Mouse (Mus musculus): ENCODE results near the gene Prss8. TPM values are rescaled to one million over a fixed set of nuclear protein-coding genes. Genes with fewer than 3 reads are reported as not detected.

Gene Prss8
- polyA plus RNA-seq, 1 experiment: not detected

GRCm38 (mm10) chr7:127888821-127889220 is 41.1 kb downstream of the Prss8 start:
- Histone ChIP-seq H3K4me3 (ENCODE audit: insufficient read depth, low read depth, low read length) (no peak overlapping the region), H3K27ac (ENCODE audit: insufficient read depth, low read depth, low read length) (no peak overlapping the region), H3K4me1 (ENCODE audit: control insufficient read depth, insufficient read depth, low read length) (peaks cover 13% of the 10 kb centered on the region)
- TF ChIP-seq POLR2A (IDR thresholded peaks at IDR 0.05; ENCODE audit: insufficient read depth, low read depth, low read length) (no peak), CTCF (IDR thresholded peaks at IDR 0.05; ENCODE audit: insufficient read depth, low read depth, low read length) (no peak)
- WGBS: 65% methylated on average over 3 of the region's 3 CpGs

GRCm38 (mm10) chr7:127887781-127888180 is 42.1 kb downstream of the Prss8 start:
- no peak for TF ChIP-seq POLR2A (IDR thresholded peaks at IDR 0.05; ENCODE audit: insufficient read depth, low read depth, low read length)
- TF ChIP-seq CTCF (IDR thresholded peaks at IDR 0.05; ENCODE audit: insufficient read depth, low read depth, low read length): no peak
- Histone ChIP-seq H3K27ac (ENCODE audit: insufficient read depth, low read depth, low read length) (no peak overlapping the region), H3K4me3 (ENCODE audit: insufficient read depth, low read depth, low read length) (no peak overlapping the region), H3K4me1 (ENCODE audit: control insufficient read depth, insufficient read depth, low read length) (peaks cover 22% of the 10 kb centered on the region)
- 77% methylated on average over 3 of the region's 3 CpGs for WGBS

GRCm38 (mm10) chr7:127887191-127887590 is 42.7 kb downstream of the Prss8 start:
- Histone ChIP-seq H3K27ac (ENCODE audit: insufficient read depth, low read depth, low read length) (no peak overlapping the region), H3K4me3 (ENCODE audit: insufficient read depth, low read depth, low read length) (no peak overlapping the region), H3K4me1 (ENCODE audit: control insufficient read depth, insufficient read depth, low read length) (peaks cover 22% of the 10 kb centered on the region)
- no peak for TF ChIP-seq POLR2A (IDR thresholded peaks at IDR 0.05; ENCODE audit: insufficient read depth, low read depth, low read length)
- TF ChIP-seq CTCF (IDR thresholded peaks at IDR 0.05; ENCODE audit: insufficient read depth, low read depth, low read length): no peak
- 81% methylated on average over 8 of the region's 8 CpGs for WGBS

GRCm38 (mm10) chr7:127886551-127886950 is 43.4 kb downstream of the Prss8 start:
- TF ChIP-seq CTCF (IDR thresholded peaks at IDR 0.05; ENCODE audit: insufficient read depth, low read depth, low read length): no peak
- no peak for TF ChIP-seq POLR2A (IDR thresholded peaks at IDR 0.05; ENCODE audit: insufficient read depth, low read depth, low read length)
- Histone ChIP-seq H3K4me3 (ENCODE audit: insufficient read depth, low read depth, low read length) (no peak overlapping the region), H3K27ac (ENCODE audit: insufficient read depth, low read depth, low read length) (no peak overlapping the region), H3K4me1 (ENCODE audit: control insufficient read depth, insufficient read depth, low read length) (peaks cover 22% of the 10 kb centered on the region)
- WGBS: 89% methylated on average over 6 of the region's 6 CpGs

GRCm38 (mm10) chr7:127885951-127886350 is 44.0 kb downstream of the Prss8 start:
- H3K27ac ChIP-seq (ENCODE audit: insufficient read depth, low read depth, low read length): no peak overlapping the region
- H3K4me3 ChIP-seq (ENCODE audit: insufficient read depth, low read depth, low read length): no peak overlapping the region
- H3K4me1 ChIP-seq (ENCODE audit: control insufficient read depth, insufficient read depth, low read length): peaks cover 22% of the 10 kb centered on the region
- TF ChIP-seq POLR2A (IDR thresholded peaks at IDR 0.05; ENCODE audit: insufficient read depth, low read depth, low read length): no peak
- TF ChIP-seq CTCF (IDR thresholded peaks at IDR 0.05; ENCODE audit: insufficient read depth, low read depth, low read length): no peak
- 32% methylated on average over 6 of the region's 6 CpGs for whole genome bisulfite sequencing

GRCm38 (mm10) chr7:127880431-127880830 is 49.5 kb downstream of the Prss8 start:
- WGBS: 84% methylated on average over 12 of the region's 12 CpGs
- peaks cover 20% of the 10 kb centered on the region for H3K4me1 ChIP-seq (ENCODE audit: control insufficient read depth, insufficient read depth, low read length)
- no peak overlapping the region for H3K27ac ChIP-seq (ENCODE audit: insufficient read depth, low read depth, low read length)
- no peak for TF ChIP-seq POLR2A (IDR thresholded peaks at IDR 0.05; ENCODE audit: insufficient read depth, low read depth, low read length)
- TF ChIP-seq CTCF (IDR thresholded peaks at IDR 0.05; ENCODE audit: insufficient read depth, low read depth, low read length): no peak
- H3K4me3 ChIP-seq (ENCODE audit: insufficient read depth, low read depth, low read length): no peak overlapping the region

- H3K4me1 ChIP-seq (ENCODE audit: control insufficient read depth, insufficient read depth, low read length): peaks cover 17% of the 10 kb centered on the region
- no peak overlapping the region for H3K4me3 ChIP-seq (ENCODE audit: insufficient read depth, low read depth, low read length)
- 96% methylated on average over 9 of the region's 9 CpGs for WGBS
These were observed 50.6 kb downstream of the Prss8 start for GRCm38 (mm10) chr7:127879301-127879700.

GRCm38 (mm10) chr7:127876467-127877348 is 53.2 kb downstream of the Prss8 start, which contains the start of gene Zfp668:
TSS of gene Zfp668 (minus strand) at chr7:127876828.
- under 1% methylated on average over 60 of the region's 60 CpGs for WGBS
- Histone ChIP-seq H3K27ac (ENCODE audit: insufficient read depth, low read depth, low read length) (peak within 1 kb of the TSS; percentile 86), H3K4me1 (ENCODE audit: control insufficient read depth, insufficient read depth, low read length) (peaks cover 3% of the 10 kb centered on the region; the same call in 1 of the 2 replicates), H3K4me3 (ENCODE audit: insufficient read depth, low read depth, low read length) (peak within 1 kb of the TSS; percentile 90)
- TF ChIP-seq POLR2A (IDR thresholded peaks at IDR 0.05; ENCODE audit: insufficient read depth, low read depth, low read length) (no peak), CTCF (IDR thresholded peaks at IDR 0.05; ENCODE audit: insufficient read depth, low read depth, low read length) (no peak)

More at GRCm38 (mm10) chr7:127879301-127879700, 50.6 kb downstream of the Prss8 start:
- no peak overlapping the region for H3K27ac ChIP-seq (ENCODE audit: insufficient read depth, low read depth, low read length)
- TF ChIP-seq POLR2A (IDR thresholded peaks at IDR 0.05; ENCODE audit: insufficient read depth, low read depth, low read length) (no peak), CTCF (IDR thresholded peaks at IDR 0.05; ENCODE audit: insufficient read depth, low read depth, low read length) (no peak)

- under 1% methylated on average over 41 of the region's 41 CpGs for WGBS
These were observed 53.9 kb downstream of the Prss8 start, which contains the start of gene Zfp646 for GRCm38 (mm10) chr7:127876041-127876466. TSS of gene Zfp646 (plus strand) at chr7:127876221.

More at GRCm38 (mm10) chr7:127876041-127876466, 53.9 kb downstream of the Prss8 start, which contains the start of gene Zfp646:
- no peak for TF ChIP-seq CTCF (IDR thresholded peaks at IDR 0.05; ENCODE audit: insufficient read depth, low read depth, low read length)
- no peak for TF ChIP-seq POLR2A (IDR thresholded peaks at IDR 0.05; ENCODE audit: insufficient read depth, low read depth, low read length)
- peak within 1 kb of the TSS; percentile 90 for H3K4me3 ChIP-seq (ENCODE audit: insufficient read depth, low read depth, low read length)
- peaks cover 3% of the 10 kb centered on the region; the same call in 1 of the 2 replicates for H3K4me1 ChIP-seq (ENCODE audit: control insufficient read depth, insufficient read depth, low read length)
- peak within 1 kb of the TSS; percentile 86 for H3K27ac ChIP-seq (ENCODE audit: insufficient read depth, low read depth, low read length)

Other genes with a start within 250 kb of the Prss8 start
- gene Bcl7c, start 221.2 kb downstream of the Prss8 start, polyA plus RNA-seq (2012; ENCODE audit: insufficient read depth, insufficient read length, low replicate concordance, missing spikeins): not detected in 2 replicates
- gene Ctf1, start 217.4 kb downstream of the Prss8 start, polyA plus RNA-seq (2012; ENCODE audit: insufficient read depth, insufficient read length, low replicate concordance, missing spikeins): not detected in 2 replicates
- gene Ctf2, start 197.9 kb downstream of the Prss8 start, polyA plus RNA-seq (2012; ENCODE audit: insufficient read depth, insufficient read length, low replicate concordance, missing spikeins): not detected in 2 replicates
- gene Fbxl19, start 185.6 kb downstream of the Prss8 start, polyA plus RNA-seq (2012; ENCODE audit: insufficient read depth, insufficient read length, low replicate concordance, missing spikeins): not detected in 2 replicates
- gene Orai3, start 160.3 kb downstream of the Prss8 start, polyA plus RNA-seq (2012; ENCODE audit: insufficient read depth, insufficient read length, low replicate concordance, missing spikeins): not detected in 2 replicates
- gene Setd1a, start 153.4 kb downstream of the Prss8 start, polyA plus RNA-seq (2012; ENCODE audit: insufficient read depth, insufficient read length, low replicate concordance, missing spikeins): 526 TPM in 1 of 2 replicates, not detected in the other
- not detected in 2 replicates for gene Gm49388, start 144.5 kb downstream of the Prss8 start, polyA plus RNA-seq (2012; ENCODE audit: insufficient read depth, insufficient read length, low replicate concordance, missing spikeins)
- gene Hsd3b7, start 129.5 kb downstream of the Prss8 start, polyA plus RNA-seq (2012; ENCODE audit: insufficient read depth, insufficient read length, low replicate concordance, missing spikeins): not detected in 2 replicates
- not detected in 2 replicates for gene Stx4a, start 105.8 kb downstream of the Prss8 start, polyA plus RNA-seq (2012; ENCODE audit: insufficient read depth, insufficient read length, low replicate concordance, missing spikeins)
- gene Stx1b, start 105.6 kb downstream of the Prss8 start, polyA plus RNA-seq (2012; ENCODE audit: insufficient read depth, insufficient read length, low replicate concordance, missing spikeins): 303 TPM in 1 of 2 replicates, not detected in the other
- not detected in 2 replicates for gene Zfp646, start 53.9 kb downstream of the Prss8 start, polyA plus RNA-seq (2012; ENCODE audit: insufficient read depth, insufficient read length, low replicate concordance, missing spikeins)
- not detected in 2 replicates for gene Zfp668, start 53.3 kb downstream of the Prss8 start, polyA plus RNA-seq (2012; ENCODE audit: insufficient read depth, insufficient read length, low replicate concordance, missing spikeins)
- not detected in 2 replicates for gene Prss53, start 39.1 kb downstream of the Prss8 start, polyA plus RNA-seq (2012; ENCODE audit: insufficient read depth, insufficient read length, low replicate concordance, missing spikeins)
- gene Gm21974, start 34.6 kb downstream of the Prss8 start, polyA plus RNA-seq (2012; ENCODE audit: insufficient read depth, insufficient read length, low replicate concordance, missing spikeins): not detected in 2 replicates
- not detected in 2 replicates for gene Vkorc1, start 34.5 kb downstream of the Prss8 start, polyA plus RNA-seq (2012; ENCODE audit: insufficient read depth, insufficient read length, low replicate concordance, missing spikeins)
- not detected in 2 replicates for gene Bckdk, start 26.0 kb downstream of the Prss8 start, polyA plus RNA-seq (2012; ENCODE audit: insufficient read depth, insufficient read length, low replicate concordance, missing spikeins)
- gene Kat8, start 17.6 kb downstream of the Prss8 start, polyA plus RNA-seq (2012; ENCODE audit: insufficient read depth, insufficient read length, low replicate concordance, missing spikeins): not detected in 2 replicates
- gene Prss36, start 16.6 kb upstream of the Prss8 start, polyA plus RNA-seq (2012; ENCODE audit: insufficient read depth, insufficient read length, low replicate concordance, missing spikeins): not detected in 2 replicates
- 1,012 and 1,678 TPM in 2 replicates for gene Fus, start 37.4 kb upstream of the Prss8 start, polyA plus RNA-seq (2012; ENCODE audit: insufficient read depth, insufficient read length, low replicate concordance, missing spikeins)
- 340 TPM in 1 of 2 replicates, not detected in the other for gene Pycard, start 63.8 kb upstream of the Prss8 start, polyA plus RNA-seq (2012; ENCODE audit: insufficient read depth, insufficient read length, low replicate concordance, missing spikeins)
- not detected in 2 replicates for gene Trim72, start 73.8 kb upstream of the Prss8 start, polyA plus RNA-seq (2012; ENCODE audit: insufficient read depth, insufficient read length, low replicate concordance, missing spikeins)
- not detected in 2 replicates for gene Itgam, start 132.5 kb upstream of the Prss8 start, polyA plus RNA-seq (2012; ENCODE audit: insufficient read depth, insufficient read length, low replicate concordance, missing spikeins)
- not detected in 2 replicates for gene Gm49368, start 132.6 kb upstream of the Prss8 start, polyA plus RNA-seq (2012; ENCODE audit: insufficient read depth, insufficient read length, low replicate concordance, missing spikeins)
- not detected in 2 replicates for gene Itgax, start 199.4 kb upstream of the Prss8 start, polyA plus RNA-seq (2012; ENCODE audit: insufficient read depth, insufficient read length, low replicate concordance, missing spikeins)
- not detected in 2 replicates for gene Itgad, start 224.3 kb upstream of the Prss8 start, polyA plus RNA-seq (2012; ENCODE audit: insufficient read depth, insufficient read length, low replicate concordance, missing spikeins)